Mouse (Mus musculus): ENCODE results near the gene Sh2d6.

Sh2d6 gene

GRCm38 (mm10) chr6:72521607-72522006 is at the start of gene Sh2d6:
Gene Sh2d6 (minus strand): TSS chr6:72521707.
- DNase-seq (ENCODE audit: extremely low read depth, insufficient read length, low spot score), result no peak

- no peak for DNase-seq (ENCODE audit: extremely low read depth, insufficient read length, low spot score)
Measured at GRCm38 (mm10) chr6:72570644-72571397, 49.3 kb upstream of the Sh2d6 start.

- no peak for DNase-seq (ENCODE audit: extremely low read depth, insufficient read length, low spot score)
Measured at GRCm38 (mm10) chr6:72568736-72569135, 47.2 kb upstream of the Sh2d6 start.

- DNase-seq (ENCODE audit: extremely low read depth, insufficient read length, low spot score), result no peak
Measured at GRCm38 (mm10) chr6:72567508-72567907, 46.0 kb upstream of the Sh2d6 start.

GRCm38 (mm10) chr6:72566044-72566443 is 44.5 kb upstream of the Sh2d6 start:
- DNase-seq (ENCODE audit: extremely low read depth, insufficient read length, low spot score), result peak; percentile 30

GRCm38 (mm10) chr6:72565506-72565905 is 44.0 kb upstream of the Sh2d6 start:
- no peak for DNase-seq (ENCODE audit: extremely low read depth, insufficient read length, low spot score)

- no peak for DNase-seq (ENCODE audit: extremely low read depth, insufficient read length, low spot score)
Measured at GRCm38 (mm10) chr6:72562894-72563293, 41.4 kb upstream of the Sh2d6 start.

- no peak for DNase-seq (ENCODE audit: extremely low read depth, insufficient read length, low spot score)
Measured at GRCm38 (mm10) chr6:72562486-72562885, 41.0 kb upstream of the Sh2d6 start.

GRCm38 (mm10) chr6:72560801-72561200 is 39.3 kb upstream of the Sh2d6 start:
- no peak for DNase-seq (ENCODE audit: extremely low read depth, insufficient read length, low spot score)

- DNase-seq (ENCODE audit: extremely low read depth, insufficient read length, low spot score), result no peak
Measured at GRCm38 (mm10) chr6:72553079-72553412, 31.5 kb upstream of the Sh2d6 start.

- DNase-seq (ENCODE audit: extremely low read depth, insufficient read length, low spot score), result peak; percentile 87
Measured at GRCm38 (mm10) chr6:72552171-72553078, 30.9 kb upstream of the Sh2d6 start.

GRCm38 (mm10) chr6:72550503-72551100 is 29.1 kb upstream of the Sh2d6 start:
- no peak for DNase-seq (ENCODE audit: extremely low read depth, insufficient read length, low spot score)

GRCm38 (mm10) chr6:72550025-72550424 is 28.5 kb upstream of the Sh2d6 start:
- DNase-seq (ENCODE audit: extremely low read depth, insufficient read length, low spot score), result no peak

- DNase-seq (ENCODE audit: extremely low read depth, insufficient read length, low spot score), result peak; percentile 70
Measured at GRCm38 (mm10) chr6:72549041-72549580, 27.6 kb upstream of the Sh2d6 start.

GRCm38 (mm10) chr6:72547862-72548261 is 26.4 kb upstream of the Sh2d6 start:
- no peak for DNase-seq (ENCODE audit: extremely low read depth, insufficient read length, low spot score)

GRCm38 (mm10) chr6:72547121-72547520 is 25.6 kb upstream of the Sh2d6 start:
- no peak for DNase-seq (ENCODE audit: extremely low read depth, insufficient read length, low spot score)

- DNase-seq (ENCODE audit: extremely low read depth, insufficient read length, low spot score), result no peak
Measured at GRCm38 (mm10) chr6:72545377-72545776, 23.9 kb upstream of the Sh2d6 start.

GRCm38 (mm10) chr6:72544283-72544987 is 22.9 kb upstream of the Sh2d6 start, which contains the start of gene Capg:
Gene Capg (plus strand): TSS chr6:72544391.
- DNase-seq (ENCODE audit: extremely low read depth, insufficient read length, low spot score), result peak; percentile 76

GRCm38 (mm10) chr6:72543265-72543850 is 21.9 kb upstream of the Sh2d6 start:
- DNase-seq (ENCODE audit: extremely low read depth, insufficient read length, low spot score), result peak; percentile 70

- peak; percentile 65 for DNase-seq (ENCODE audit: extremely low read depth, insufficient read length, low spot score)
Measured at GRCm38 (mm10) chr6:72538562-72539031, 17.1 kb upstream of the Sh2d6 start.

All from 3134 (cell line).